Mouse (Mus musculus) telencephalon, adult 2 months (tissue): ENCODE results near the gene Eci1.

Source experiments
- DNase-seq: peaks from one replicate; pipeline ENCODE4 v3.0.0-alpha.2; 2011; ENCODE audit warnings: low read depth, low spot score

Gene Eci1

GRCm38 (mm10) chr17:24472512-24472911 lies 46.1 kb downstream of the Eci1 start:
- DNase-seq: no peak

DNA sequence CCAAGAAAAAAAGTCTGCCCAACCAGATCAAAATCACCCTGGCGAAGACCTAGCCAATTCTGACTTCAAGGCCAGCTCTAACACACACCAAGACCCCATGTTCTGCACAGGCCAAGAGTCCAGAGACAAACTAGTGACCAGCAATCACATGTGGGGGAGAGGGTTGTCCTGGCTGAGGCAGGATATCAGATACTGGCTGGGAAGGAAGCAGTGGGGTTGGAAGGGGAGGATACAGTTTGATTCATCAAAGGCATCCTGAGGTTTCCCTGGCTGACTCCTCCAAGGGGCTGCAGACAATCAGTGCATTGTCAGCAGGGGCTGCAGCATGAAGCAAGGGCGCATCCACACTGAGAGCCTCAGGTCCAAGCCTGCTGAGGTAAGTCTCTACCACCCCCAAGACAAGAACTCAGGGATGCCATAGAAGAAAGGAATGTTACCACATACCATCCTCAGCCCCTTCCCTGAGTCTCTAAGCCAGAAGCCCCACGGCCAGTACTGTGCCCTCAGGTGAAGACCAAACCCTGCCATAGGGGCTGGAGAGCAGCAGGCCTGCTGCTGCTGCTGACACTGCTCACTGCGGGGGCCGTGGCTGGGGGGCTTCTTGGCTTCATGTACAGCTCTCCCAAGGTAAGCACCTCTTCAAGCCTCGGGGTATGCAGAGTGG lies 47.3 kb downstream of the Eci1 start, which contains the start of gene Bricd5:
Bricd5 (plus strand) TSS at position 273 of the 664 bp plus-strand sequence.
- no peak for DNase-seq

GRCm38 (mm10) chr17:24474557-24474956 lies 48.1 kb downstream of the Eci1 start:
- DNase-seq: no peak

DNA sequence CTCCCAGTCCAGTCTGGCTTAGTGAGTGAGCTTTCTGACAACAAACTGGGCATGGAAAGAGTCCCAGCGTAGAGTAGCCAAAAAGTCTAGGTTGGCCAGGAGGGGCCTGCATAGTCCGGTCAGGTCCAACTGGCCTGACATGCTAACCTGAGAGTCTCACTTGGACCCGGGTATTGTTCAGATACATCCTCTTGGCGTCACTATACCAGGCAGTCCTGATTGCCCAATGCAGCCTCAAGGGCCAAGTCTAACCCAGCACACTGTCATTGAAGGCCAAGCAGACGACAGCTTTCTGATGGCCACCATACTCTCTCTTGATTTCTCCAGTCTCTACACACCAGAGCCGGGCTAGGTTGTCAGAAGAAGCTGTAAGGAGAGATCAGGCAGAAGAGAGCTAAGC lies 49.1 kb downstream of the Eci1 start:
- DNase-seq: no peak

DNA sequence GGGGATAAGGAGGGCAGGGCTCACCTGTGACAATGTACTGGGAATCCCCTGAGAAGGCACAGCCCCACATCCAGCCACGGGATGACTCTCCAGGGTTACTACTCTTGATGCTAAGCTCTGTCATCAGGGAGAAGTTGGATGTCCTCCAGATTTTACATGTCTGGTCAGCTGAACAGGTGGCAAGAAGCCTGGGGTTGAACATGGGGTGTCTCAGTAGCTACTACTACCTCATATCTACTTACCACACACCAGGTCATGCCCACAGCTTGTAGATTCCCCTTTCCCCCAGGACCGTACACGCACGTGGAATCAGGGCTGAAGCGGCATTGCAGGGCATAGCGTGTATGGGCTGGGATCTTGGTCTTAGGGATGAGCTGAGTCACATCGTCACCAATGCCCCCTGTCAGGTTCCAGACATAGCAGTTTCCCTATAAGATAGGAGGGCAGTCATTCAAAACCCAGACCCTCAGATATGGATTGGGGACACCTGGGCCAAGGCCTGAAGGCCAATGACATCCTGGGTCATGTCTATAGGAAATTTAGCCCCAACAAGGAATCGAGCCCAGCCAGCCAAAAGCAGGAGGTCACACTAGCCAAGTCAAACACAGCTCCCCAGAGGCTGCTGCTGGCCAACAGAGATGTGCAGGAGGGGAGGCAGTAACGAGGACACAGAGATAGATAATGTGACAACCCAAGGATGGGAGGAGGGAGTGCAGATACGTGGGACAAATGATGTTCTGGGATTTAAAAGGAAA lies 49.8 kb downstream of the Eci1 start:
- no peak for DNase-seq

DNA sequence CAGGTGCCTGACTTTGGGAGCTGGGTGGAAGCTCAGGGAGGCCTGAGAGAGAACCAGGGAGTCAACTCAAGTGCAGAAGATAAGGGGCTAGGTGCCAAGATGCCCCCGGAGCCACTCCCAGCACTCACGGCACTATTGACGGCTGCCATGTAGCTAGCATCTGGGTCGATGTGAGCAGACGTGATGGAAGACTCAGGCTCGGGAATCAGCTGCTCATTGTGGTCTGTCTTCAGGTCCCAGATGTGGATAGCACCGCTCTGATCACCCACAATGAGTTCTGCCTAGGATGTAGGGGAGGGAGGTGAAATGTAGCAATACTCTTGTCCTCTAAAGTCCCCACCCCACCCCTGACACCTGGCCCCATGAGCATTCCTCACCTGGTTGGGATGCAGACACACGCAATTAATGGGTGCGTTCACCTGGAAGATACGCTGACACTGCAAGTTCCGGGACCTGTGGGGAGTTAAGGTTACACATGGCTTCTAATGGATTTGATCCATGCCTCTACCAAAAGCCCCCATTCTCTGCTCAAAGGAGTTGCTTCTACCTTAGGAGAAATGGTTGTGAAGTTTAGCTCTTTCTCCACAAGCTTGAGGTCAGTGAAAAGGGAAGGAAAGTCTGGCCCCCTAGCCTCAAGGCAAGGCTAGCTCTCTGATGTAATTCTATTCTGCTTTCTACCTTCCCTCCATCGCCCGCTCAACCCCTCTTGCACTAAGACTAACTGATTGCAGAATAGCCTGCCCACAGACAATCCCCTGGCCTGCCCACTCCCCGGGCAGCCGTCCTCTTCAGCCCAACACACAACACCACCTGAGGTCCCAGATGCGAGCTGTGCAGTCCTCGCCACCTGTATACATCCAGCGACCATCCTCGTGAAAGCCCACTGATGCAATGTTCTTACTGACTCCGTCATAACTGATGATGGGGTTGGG lies 50.9 kb downstream of the Eci1 start:
- no peak for DNase-seq

GRCm38 (mm10) chr17:24477985-24478600 lies 51.7 kb downstream of the Eci1 start:
- DNase-seq: no peak

- DNase-seq: peak; percentile 93
These were observed 52.4 kb downstream of the Eci1 start, which contains the start of gene Mlst8 for GRCm38 (mm10) chr17:24478663-24479380. TSS of gene Mlst8 (minus strand) at chr17:24479078.

DNA sequence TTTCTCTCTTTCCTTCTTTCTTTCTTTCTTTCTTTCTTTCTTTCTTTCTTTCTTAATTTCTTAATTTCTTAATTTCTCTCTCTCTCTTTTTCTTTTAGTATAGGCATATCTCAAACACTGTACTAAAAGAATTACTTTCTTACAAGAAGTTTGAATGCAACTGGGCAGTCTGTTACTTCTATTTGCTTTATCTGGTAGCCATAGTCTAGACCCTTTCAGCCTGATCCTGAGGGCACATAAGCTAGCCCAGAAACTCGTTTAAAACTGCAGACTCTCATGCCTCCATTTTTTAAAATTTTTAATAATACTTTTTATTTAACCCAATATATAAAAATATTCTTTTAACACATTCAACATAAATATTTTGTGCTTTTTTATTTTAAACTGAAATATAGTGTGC lies 53.0 kb downstream of the Eci1 start:
- DNase-seq: no peak

GRCm38 (mm10) chr17:24480201-24480826 lies 53.9 kb downstream of the Eci1 start:
- no peak for DNase-seq

DNA sequence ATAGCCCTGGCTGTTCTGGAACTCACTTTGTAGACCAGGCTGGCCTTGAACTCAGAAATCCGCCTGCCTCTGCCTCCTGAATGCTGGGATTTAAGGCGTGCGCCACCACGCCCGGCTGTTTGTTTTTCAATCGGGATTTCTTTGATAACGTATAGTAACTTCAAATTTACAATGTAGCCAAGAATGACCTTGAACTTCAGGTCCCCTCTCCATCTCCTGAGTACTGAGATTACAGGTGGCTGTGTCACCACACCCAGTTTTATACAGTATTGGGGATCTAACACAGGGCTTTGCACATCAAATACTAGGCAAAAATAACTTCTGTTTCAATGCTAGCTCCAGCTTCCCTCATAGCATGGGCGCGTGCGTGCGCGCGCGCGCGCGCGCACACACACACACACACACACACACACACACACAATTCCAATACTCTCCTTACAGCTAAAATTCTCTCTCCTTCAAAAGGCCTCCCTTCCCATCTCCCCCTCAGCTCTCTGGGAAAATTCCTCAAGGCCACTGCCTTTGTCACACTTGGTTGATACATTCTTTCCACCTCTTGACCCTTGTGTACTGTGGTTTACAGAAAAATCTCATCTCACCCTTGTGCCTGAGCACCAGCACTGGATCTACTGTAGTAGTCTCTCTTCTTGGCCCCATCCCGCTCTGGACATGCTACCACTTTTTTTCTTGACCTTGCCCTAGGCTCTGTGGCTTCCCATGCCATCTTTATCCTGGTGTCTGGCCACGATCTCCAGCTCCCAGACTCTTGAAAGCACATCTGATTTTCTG lies 54.8 kb downstream of the Eci1 start:
- DNase-seq: no peak

DNA sequence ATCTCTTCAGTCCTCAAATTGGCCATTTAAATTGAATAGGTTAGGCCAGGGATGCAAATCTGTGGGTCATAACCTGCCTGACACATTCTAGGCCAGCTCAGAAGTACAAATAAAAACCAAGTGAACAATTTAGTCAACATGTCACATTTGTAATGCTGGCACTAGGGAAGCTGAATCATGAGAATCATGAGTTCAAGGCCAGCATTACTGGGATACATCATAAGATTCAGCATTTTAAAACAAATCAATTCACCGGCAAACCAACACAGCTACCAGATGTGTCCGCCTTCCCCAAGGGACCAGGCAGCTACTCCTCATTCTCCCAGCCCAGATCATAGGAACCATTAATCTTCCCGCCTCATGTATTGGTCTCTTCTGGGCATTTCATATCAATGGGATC lies 57.1 kb downstream of the Eci1 start:
- no peak for DNase-seq

DNA sequence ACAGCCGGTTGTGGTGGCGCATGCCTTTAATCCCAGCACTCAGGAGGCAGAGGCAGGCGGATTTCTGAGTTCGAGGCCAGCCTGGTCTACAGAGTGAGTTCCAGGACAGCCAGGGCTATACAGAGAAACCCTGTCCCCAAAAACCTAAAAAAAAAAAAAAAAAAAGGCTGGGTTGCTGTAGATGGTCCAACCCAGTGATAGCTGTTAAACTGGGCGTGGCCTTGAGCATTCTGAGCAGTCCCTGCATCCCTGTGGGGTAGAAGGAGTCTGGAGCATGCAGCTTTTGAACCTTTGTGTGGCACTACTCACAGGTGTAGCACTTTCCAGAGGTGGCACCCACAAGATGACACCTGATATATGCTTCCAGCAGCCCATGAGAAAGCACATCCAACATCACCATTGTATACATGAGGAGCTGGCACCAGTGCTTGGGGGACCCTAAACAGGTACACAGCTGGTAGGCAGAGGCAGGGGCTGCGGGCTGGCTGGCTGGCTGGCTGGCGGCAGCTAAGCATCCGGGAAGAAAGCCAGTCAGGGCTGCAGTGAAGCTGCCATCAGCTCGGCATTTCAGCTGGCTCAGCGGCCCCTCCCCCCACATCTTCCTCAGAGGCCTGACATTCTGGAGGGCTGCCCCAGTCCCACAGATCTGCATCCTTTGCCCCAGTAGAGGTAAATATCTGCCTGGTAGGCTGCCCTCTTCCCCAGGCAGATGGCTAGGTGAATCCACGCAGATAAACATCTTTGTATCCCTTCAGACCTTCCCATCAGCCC lies 58.8 kb downstream of the Eci1 start:
- DNase-seq: no peak

- peak; percentile 79 for DNase-seq
These were observed 61.8 kb downstream of the Eci1 start, which contains the start of gene Caskin1 for GRCm38 (mm10) chr17:24488186-24488661. TSS of gene Caskin1 (plus strand) at chr17:24488601.

DNA sequence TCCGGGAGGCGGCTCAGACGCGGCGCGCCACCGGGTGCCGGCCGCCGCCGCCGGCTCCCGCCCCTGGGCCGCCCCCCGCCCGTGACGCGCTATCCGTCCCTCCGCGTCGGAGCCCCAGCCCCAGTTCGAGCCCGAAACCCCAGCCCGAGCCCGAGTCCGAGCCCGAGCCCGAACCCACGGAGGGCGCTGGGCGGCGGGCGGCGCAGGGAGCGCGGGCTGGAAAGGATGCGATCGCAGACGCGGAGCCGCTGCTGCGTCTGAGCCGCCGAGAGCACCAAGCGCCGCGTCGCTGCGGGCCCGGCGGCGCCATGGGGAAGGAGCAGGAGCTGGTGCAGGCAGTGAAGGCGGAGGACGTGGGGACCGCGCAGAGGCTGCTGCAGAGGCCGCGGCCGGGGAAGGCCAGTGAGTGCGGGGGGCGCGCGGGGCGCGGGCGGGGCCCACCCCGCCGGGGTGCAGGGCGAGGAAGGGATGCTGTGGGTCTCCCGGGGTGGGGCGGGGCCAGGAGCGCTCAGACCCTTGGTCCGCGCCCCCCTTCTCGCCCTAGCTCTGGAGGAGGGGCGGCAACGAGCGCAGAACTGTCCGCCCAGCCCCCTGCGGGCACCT lies 62.3 kb downstream of the Eci1 start:
- no peak for DNase-seq
